Mouse (Mus musculus): ENCODE results near the gene Mpzl2. TPM values are rescaled to one million over a fixed set of nuclear protein-coding genes. Genes with fewer than 3 reads are reported as not detected.

Gene Mpzl2
- 1.9 and 4.5 TPM in 2 replicates for polyA plus RNA-seq (2015; fragmentation: Nextera tagmentation; extraction: Ambion mirVana)

GRCm38 (mm10) chr9:45039499-45039898, at the start of gene Mpzl2:
Mpzl2 (plus strand) TSS chr9:45039799.

GRCm38 (mm10) chr9:45009180-45010078, 30.2 kb upstream of the Mpzl2 start, which contains the start of gene Cd3e:
Cd3e (minus strand) TSS chr9:45009627.

GRCm38 (mm10) chr9:45055082-45055713, 15.6 kb downstream of the Mpzl2 start, which contains the start of gene Mpzl3:
Mpzl3 (plus strand) TSS chr9:45055186.

GRCm38 (mm10) chr9:45079011-45079410, 39.4 kb downstream of the Mpzl2 start, which contains the start of gene Jaml:
Jaml (plus strand) TSS chr9:45079183.

Other genes with a start within 250 kb of the Mpzl2 start
- 32.5 and 36.8 TPM in 2 replicates for gene Tmem25, start 240.5 kb upstream of the Mpzl2 start, polyA plus RNA-seq (2015; fragmentation: Nextera tagmentation; extraction: Ambion mirVana)
- gene Ttc36, start 236.7 kb upstream of the Mpzl2 start, polyA plus RNA-seq (2015; fragmentation: Nextera tagmentation; extraction: Ambion mirVana), result 0.41 and 1.0 TPM in 2 replicates
- gene Kmt2a, start 158.5 kb upstream of the Mpzl2 start, polyA plus RNA-seq (2015; fragmentation: Nextera tagmentation; extraction: Ambion mirVana), result 19.6 and 21.4 TPM in 2 replicates
- 999 and 1,059 TPM in 2 replicates for gene Atp5l, start 119.1 kb upstream of the Mpzl2 start, polyA plus RNA-seq (2015; fragmentation: Nextera tagmentation; extraction: Ambion mirVana)
- gene Ube4a, start 74.2 kb upstream of the Mpzl2 start, polyA plus RNA-seq (2015; fragmentation: Nextera tagmentation; extraction: Ambion mirVana), result 22.2 and 27.8 TPM in 2 replicates
- gene Cd3g, start 59.4 kb upstream of the Mpzl2 start, polyA plus RNA-seq (2015; fragmentation: Nextera tagmentation; extraction: Ambion mirVana), result not detected in 2 replicates
- not detected in 2 replicates for gene Cd3d, start 58.0 kb upstream of the Mpzl2 start, polyA plus RNA-seq (2015; fragmentation: Nextera tagmentation; extraction: Ambion mirVana)
- 0.21 TPM in 1 of 2 replicates, not detected in the other for gene Cd3e, start 30.2 kb upstream of the Mpzl2 start, polyA plus RNA-seq (2015; fragmentation: Nextera tagmentation; extraction: Ambion mirVana)
- 1.2 and 1.3 TPM in 2 replicates for gene Mpzl3, start 15.4 kb downstream of the Mpzl2 start, polyA plus RNA-seq (2015; fragmentation: Nextera tagmentation; extraction: Ambion mirVana)
- 0.34 and 0.39 TPM in 2 replicates for gene Jaml, start 39.4 kb downstream of the Mpzl2 start, polyA plus RNA-seq (2015; fragmentation: Nextera tagmentation; extraction: Ambion mirVana)
- 13.2 and 14.0 TPM in 2 replicates for gene Scn2b, start 78.0 kb downstream of the Mpzl2 start, polyA plus RNA-seq (2015; fragmentation: Nextera tagmentation; extraction: Ambion mirVana)
- 2.3 TPM in 2 replicates for gene Scn4b, start 98.6 kb downstream of the Mpzl2 start, polyA plus RNA-seq (2015; fragmentation: Nextera tagmentation; extraction: Ambion mirVana)
- not detected in 2 replicates for gene BC049352, start 142.2 kb downstream of the Mpzl2 start, polyA plus RNA-seq (2015; fragmentation: Nextera tagmentation; extraction: Ambion mirVana)
- not detected in 2 replicates for gene Tmprss4, start 164.3 kb downstream of the Mpzl2 start, polyA plus RNA-seq (2015; fragmentation: Nextera tagmentation; extraction: Ambion mirVana)
- gene Il10ra, start 229.3 kb downstream of the Mpzl2 start, polyA plus RNA-seq (2015; fragmentation: Nextera tagmentation; extraction: Ambion mirVana), result 1.3 and 1.5 TPM in 2 replicates

All from neural tube, postnatal 0 days (tissue).